Mouse (Mus musculus): Measurements from ENCODE around the gene Tmem219. TPM values are rescaled to one million over a fixed set of nuclear protein-coding genes. Genes with fewer than 3 reads are reported as not detected.
A peak's percentile ranks its signal among the peaks of the same experiment; 100 is the strongest.

Gene Tmem219
- polyA plus RNA-seq, 1 experiment = not detected

GRCm38 (mm10) chr7:126861429-126862130, 61.1 kb downstream of the Tmem219 start, which contains the start of gene Hirip3:
Hirip3 (plus strand) TSS chr7:126861972.
- 1% methylated on average over 42 of the region's 42 CpGs for WGBS
- Histone ChIP-seq H3K27ac (ENCODE audit: insufficient read depth, low read depth, low read length) (peak within 1 kb of the TSS; percentile 78), H3K4me3 (ENCODE audit: insufficient read depth, low read depth, low read length) (peak within 1 kb of the TSS; percentile 64), H3K4me1 (ENCODE audit: control insufficient read depth, insufficient read depth, low read length) (peaks cover 23% of the 10 kb centered on the region)
- TF ChIP-seq POLR2A (IDR thresholded peaks at IDR 0.05; ENCODE audit: insufficient read depth, low read depth, low read length) (peak; percentile 82), CTCF (IDR thresholded peaks at IDR 0.05; ENCODE audit: insufficient read depth, low read depth, low read length) (0 out of 2 replicates have a peak, but pooled peaks have one; percentile 2)

- 67% methylated on average over 5 of the region's 5 CpGs for WGBS
- peaks cover 23% of the 10 kb centered on the region for H3K4me1 ChIP-seq (ENCODE audit: control insufficient read depth, insufficient read depth, low read length)
- no peak overlapping the region for H3K27ac ChIP-seq (ENCODE audit: insufficient read depth, low read depth, low read length)
- TF ChIP-seq CTCF (IDR thresholded peaks at IDR 0.05; ENCODE audit: insufficient read depth, low read depth, low read length) (no peak), POLR2A (IDR thresholded peaks at IDR 0.05; ENCODE audit: insufficient read depth, low read depth, low read length) (no peak)
- peak overlapping the region; percentile 64 for H3K4me3 ChIP-seq (ENCODE audit: insufficient read depth, low read depth, low read length)
Observed at GRCm38 (mm10) chr7:126860987-126861386, 61.7 kb downstream of the Tmem219 start.

- TF ChIP-seq CTCF (IDR thresholded peaks at IDR 0.05; ENCODE audit: insufficient read depth, low read depth, low read length) (no peak), POLR2A (IDR thresholded peaks at IDR 0.05; ENCODE audit: insufficient read depth, low read depth, low read length) (no peak)
- Histone ChIP-seq H3K27ac (ENCODE audit: insufficient read depth, low read depth, low read length) (no peak overlapping the region), H3K4me1 (ENCODE audit: control insufficient read depth, insufficient read depth, low read length) (peaks cover 7% of the 10 kb centered on the region; the same call in 1 of the 2 replicates), H3K4me3 (ENCODE audit: insufficient read depth, low read depth, low read length) (no peak overlapping the region)
- 72% methylated on average over 9 of the region's 9 CpGs for WGBS
Observed at GRCm38 (mm10) chr7:126856741-126857420, 65.8 kb downstream of the Tmem219 start.

- TF ChIP-seq POLR2A (IDR thresholded peaks at IDR 0.05; ENCODE audit: insufficient read depth, low read depth, low read length) (no peak), CTCF (IDR thresholded peaks at IDR 0.05; ENCODE audit: insufficient read depth, low read depth, low read length) (no peak)
- 69% methylated on average over 3 of the region's 3 CpGs for WGBS
- Histone ChIP-seq H3K4me1 (ENCODE audit: control insufficient read depth, insufficient read depth, low read length) (peaks cover 3% of the 10 kb centered on the region; the same call in 1 of the 2 replicates), H3K4me3 (ENCODE audit: insufficient read depth, low read depth, low read length) (no peak overlapping the region), H3K27ac (ENCODE audit: insufficient read depth, low read depth, low read length) (no peak overlapping the region)
Observed at GRCm38 (mm10) chr7:126855641-126856040, 67.1 kb downstream of the Tmem219 start.

- no peak for TF ChIP-seq POLR2A (IDR thresholded peaks at IDR 0.05; ENCODE audit: insufficient read depth, low read depth, low read length)
- TF ChIP-seq CTCF (IDR thresholded peaks at IDR 0.05; ENCODE audit: insufficient read depth, low read depth, low read length) = no peak
- Histone ChIP-seq H3K27ac (ENCODE audit: insufficient read depth, low read depth, low read length) (no peak overlapping the region), H3K4me1 (ENCODE audit: control insufficient read depth, insufficient read depth, low read length) (peaks cover 11% of the 10 kb centered on the region), H3K4me3 (ENCODE audit: insufficient read depth, low read depth, low read length) (no peak overlapping the region)
- WGBS = 87% methylated on average over 5 of the region's 5 CpGs
Observed at GRCm38 (mm10) chr7:126853454-126853853, 69.3 kb downstream of the Tmem219 start.

GRCm38 (mm10) chr7:126851192-126851591, 71.5 kb downstream of the Tmem219 start:
- Histone ChIP-seq H3K27ac (ENCODE audit: insufficient read depth, low read depth, low read length) (no peak overlapping the region), H3K4me3 (ENCODE audit: insufficient read depth, low read depth, low read length) (no peak overlapping the region), H3K4me1 (ENCODE audit: control insufficient read depth, insufficient read depth, low read length) (peaks cover 22% of the 10 kb centered on the region)
- WGBS = 66% methylated on average over 12 of the region's 12 CpGs
- TF ChIP-seq POLR2A (IDR thresholded peaks at IDR 0.05; ENCODE audit: insufficient read depth, low read depth, low read length) = no peak
- TF ChIP-seq CTCF (IDR thresholded peaks at IDR 0.05; ENCODE audit: insufficient read depth, low read depth, low read length) = no peak

GRCm38 (mm10) chr7:126850161-126850560, 72.6 kb downstream of the Tmem219 start:
- peaks cover 22% of the 10 kb centered on the region for H3K4me1 ChIP-seq (ENCODE audit: control insufficient read depth, insufficient read depth, low read length)
- no peak overlapping the region for H3K4me3 ChIP-seq (ENCODE audit: insufficient read depth, low read depth, low read length)
- TF ChIP-seq CTCF (IDR thresholded peaks at IDR 0.05; ENCODE audit: insufficient read depth, low read depth, low read length) (no peak), POLR2A (IDR thresholded peaks at IDR 0.05; ENCODE audit: insufficient read depth, low read depth, low read length) (no peak)
- WGBS = 94% methylated on average over 6 of the region's 6 CpGs
- no peak overlapping the region for H3K27ac ChIP-seq (ENCODE audit: insufficient read depth, low read depth, low read length)

- TF ChIP-seq POLR2A (IDR thresholded peaks at IDR 0.05; ENCODE audit: insufficient read depth, low read depth, low read length) = no peak
- TF ChIP-seq CTCF (IDR thresholded peaks at IDR 0.05; ENCODE audit: insufficient read depth, low read depth, low read length) = no peak
- 15% methylated on average over 10 of the region's 10 CpGs for WGBS
- Histone ChIP-seq H3K4me3 (ENCODE audit: insufficient read depth, low read depth, low read length) (peak overlapping the region; percentile 68), H3K27ac (ENCODE audit: insufficient read depth, low read depth, low read length) (peak overlapping the region; percentile 31; the same call in 1 of the 2 replicates), H3K4me1 (ENCODE audit: control insufficient read depth, insufficient read depth, low read length) (peaks cover 22% of the 10 kb centered on the region)
Observed at GRCm38 (mm10) chr7:126848794-126849193, 73.9 kb downstream of the Tmem219 start.
